11 mouse cellular contexts compared by ENCODE assay signal in the genomic region with DNA sequence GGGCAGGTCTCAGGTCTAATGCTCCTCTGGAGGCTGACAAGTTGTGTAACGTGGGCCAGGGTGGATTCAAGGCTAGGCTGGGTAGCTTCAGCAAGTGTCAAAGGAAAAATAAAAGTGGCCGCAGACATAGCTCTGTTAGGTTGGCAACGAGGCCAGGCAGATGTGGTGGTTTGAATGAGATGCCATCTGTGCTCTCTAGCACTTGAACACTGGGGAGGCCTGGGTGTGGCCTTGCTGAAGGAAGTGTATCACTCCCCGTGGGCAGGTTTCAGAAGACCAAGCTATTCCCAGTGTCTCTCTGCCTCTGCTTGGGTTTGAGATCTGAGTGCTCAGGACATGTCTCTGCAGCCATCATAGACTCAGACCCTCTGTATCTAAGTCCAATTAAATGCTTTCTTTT. TPM values are rescaled to one million over a fixed set of nuclear protein-coding genes. Genes with fewer than 3 reads are reported as not detected.
DNase-seq lines count a peak whose midpoint lies in the region; ATAC-seq lines count a peak whose summit lies in the region.
"Had no signal": no experiment of that assay in that cellular context is flagged by ENCODE, and none has a peak within 500 bp of the region (broad histone marks: within the 10 kb centered on the region; RNA-seq: fewer than 3 reads in every experiment).

No protein-coding gene starts in this region.

- ATAC-seq in heart, embryonic 11.5 days (replicated peaks; ENCODE audit: insufficient number of reproducible peaks, low FRiP score, low TSS enrichment) = no peak
- ATAC-seq in liver, embryonic 16.5 days (ENCODE audit: low read depth) = no peak

- 59% methylated on average over 4 of the region's 4 CpGs for WGBS in heart, embryonic 11.5 days (ENCODE audit: insufficient replicate concordance)
- 33% methylated on average over 4 of the region's 4 CpGs for WGBS in liver, embryonic 16.5 days (ENCODE audit: insufficient replicate concordance)

- H3K27me3 ChIP-seq in heart, embryonic 11.5 days (ENCODE audit: control insufficient read depth, insufficient read depth, low read length) = no peaks in the 10 kb centered on the region
- H3K27me3 ChIP-seq in liver, embryonic 16.5 days (ENCODE audit: control insufficient read depth, insufficient read depth, low read depth, low read length) = no peaks in the 10 kb centered on the region
- H3K27me3 ChIP-seq: limb, embryonic 12.5 days had no signal

- no peaks in the 10 kb centered on the region for H3K9me3 ChIP-seq in heart, embryonic 11.5 days (replicated peaks; ENCODE audit: control insufficient read depth, low read length)
- H3K9me3 ChIP-seq in liver, embryonic 16.5 days (replicated peaks; ENCODE audit: control insufficient read depth, low read length) = no peaks in the 10 kb centered on the region
- H3K9me3 ChIP-seq: limb, embryonic 12.5 days; midbrain, embryonic 12.5 days had no signal

- H3K27ac ChIP-seq in heart, embryonic 11.5 days (ENCODE audit: low read depth, low read length) = no peak overlapping the region
- H3K27ac ChIP-seq in liver, embryonic 16.5 days (ENCODE audit: low read length) = peak overlapping the region; percentile 85
- H3K27ac ChIP-seq: midbrain, embryonic 12.5 days had no signal

- H3K4me2 ChIP-seq in heart, embryonic 11.5 days = peak overlapping the region; percentile 79
- peak overlapping the region; percentile 96 for H3K4me2 ChIP-seq in liver, embryonic 16.5 days (ENCODE audit: low read depth, low read length)

- H3K9ac ChIP-seq in heart, embryonic 11.5 days (ENCODE audit: low read depth, low read length) = no peak overlapping the region
- no peak overlapping the region for H3K9ac ChIP-seq in liver, embryonic 16.5 days (ENCODE audit: low read depth, low read length)

- no peak overlapping the region for H3K4me3 ChIP-seq in heart, embryonic 11.5 days (ENCODE audit: low read depth, low read length)
- H3K4me3 ChIP-seq in liver, embryonic 16.5 days (ENCODE audit: low read depth, low read length) = no peak overlapping the region; the same call in 1 of the 2 replicates

- H3K4me1 ChIP-seq in heart, embryonic 11.5 days (ENCODE audit: control insufficient read depth, insufficient read depth, low read length) = peaks cover 8% of the 10 kb centered on the region
- peaks cover 39% of the 10 kb centered on the region for H3K4me1 ChIP-seq in liver, embryonic 16.5 days (ENCODE audit: control insufficient read depth, low read depth, low read length)

- no peaks in the 10 kb centered on the region for H3K36me3 ChIP-seq in heart, embryonic 11.5 days (ENCODE audit: control insufficient read depth, insufficient read depth, low read length)
- H3K36me3 ChIP-seq in liver, embryonic 16.5 days (ENCODE audit: control insufficient read depth, insufficient read depth) = no peaks in the 10 kb centered on the region

- no peak for DNase-seq in heart, adult 9 months (ENCODE audit: low spot score in 2 of 2)
- peak; percentile 49 for DNase-seq in 416B (ENCODE audit: low read depth)
- peak; percentile 41 for DNase-seq in c-Kit-positive CD71-positive TER-119-positive erythroid progenitor cells, embryonic 14.5 days (ENCODE audit: low spot score)
- DNase-seq in gastrocnemius, adult 18-20 months (ENCODE audit: low spot score) = no peak
- DNase-seq in right cerebral cortex, adult 18-20 months = no peak
- DNase-seq in kidney, adult 8-10 months = no peak
- DNase-seq: adrenal gland, postnatal 36 days had no signal

RNA-seq across cellular contexts. Expression of a gene that starts 0.9 kb away (rescaled TPM):
- polyA plus RNA-seq in heart, embryonic 11.5 days (2014; fragmentation: Nextera tagmentation; extraction: Ambion mirVana) = 96.4 and 99.9 TPM in 2 replicates
- 43.6 and 43.8 TPM in 2 replicates for polyA plus RNA-seq in liver, embryonic 16.5 days (2015; fragmentation: Nextera tagmentation; extraction: Ambion mirVana)
- 10 to 100 TPM; 16.4 to 17.3 TPM for total RNA-seq in gastrocnemius, adult 18-20 months (2021)

RNA-seq across cellular contexts. Expression of a gene that starts 38.8 kb away (rescaled TPM):
- 14.2 and 14.4 TPM in 2 replicates for polyA plus RNA-seq in heart, embryonic 11.5 days (2014; fragmentation: Nextera tagmentation; extraction: Ambion mirVana)
- 4.3 TPM in 2 replicates for polyA plus RNA-seq in liver, embryonic 16.5 days (2015; fragmentation: Nextera tagmentation; extraction: Ambion mirVana)
- total RNA-seq in gastrocnemius, adult 18-20 months (2021) = 1 to 10 TPM; 4.7 to 4.8 TPM

RNA-seq across cellular contexts. Expression of a gene that starts 55.9 kb away (rescaled TPM):
- 20.5 and 26.9 TPM in 2 replicates for polyA plus RNA-seq in heart, embryonic 11.5 days (2014; fragmentation: Nextera tagmentation; extraction: Ambion mirVana)
- 5.4 and 5.7 TPM in 2 replicates for polyA plus RNA-seq in liver, embryonic 16.5 days (2015; fragmentation: Nextera tagmentation; extraction: Ambion mirVana)
- total RNA-seq in gastrocnemius, adult 18-20 months (2021) = 10 to 100 TPM in 1 of 2 experiments, 1 to 10 TPM in 1; 9.0 to 12.1 TPM

Comparison
In these comparisons a context has a peak if more than half of its experiments do, and no peak if none do; other contexts are left out.
1. DNase-seq: peak in 416B (single experiment) and c-Kit-positive CD71-positive TER-119-positive erythroid progenitor cells, embryonic 14.5 days (single experiment); none in heart, adult 9 months (0 of 2), gastrocnemius, adult 18-20 months (single experiment), right cerebral cortex, adult 18-20 months (single experiment) and kidney, adult 8-10 months (0 of 2).